Mouse (Mus musculus) intestine, embryonic 14.5 days (tissue): Measurements from ENCODE around the gene Zgpat. TPM values are rescaled to one million over a fixed set of nuclear protein-coding genes. Genes with fewer than 3 reads are reported as not detected.
A peak's percentile ranks its signal among the peaks of the same experiment; 100 is the strongest.

Experiments
- ATAC-seq: fragments of 200-750 bp; cut with Nextera tagmentation; replicated peaks from 2 replicates; pipeline ENCODE4 v1.8.0; 2017; ENCODE audit warnings: low read depth, moderate number of reproducible peaks, moderate TSS enrichment, moderate library complexity; ENCODE audit not compliant: low FRiP score, low TSS enrichment
- DNase-seq: peaks from one replicate; pipeline ENCODE4 v3.0.0-alpha.2; 2018; ENCODE audit warnings: low spot score
- H3K27ac ChIP-seq: fragments of 300-500 bp; sonication (generic); 2 replicates; pipeline ENCODE4 v1.5.1; 2014; ENCODE audit warnings: low read depth, mild to moderate bottlenecking, control low read depth
- H3K27me3 ChIP-seq: fragments of 300-500 bp; sonication (generic); replicated peaks from 2 replicates; pipeline ENCODE4 v1.6.1; 2014; ENCODE audit warnings: low read length, control low read depth; ENCODE audit not compliant: control insufficient read depth, insufficient read depth
- H3K36me3 ChIP-seq: fragments of 300-500 bp; sonication (generic); 2 replicates; pipeline ENCODE4 v1.6.1; 2014; ENCODE audit warnings: low read length, control low read depth; ENCODE audit not compliant: control insufficient read depth, insufficient read depth
- H3K4me1 ChIP-seq: fragments of 300-500 bp; sonication (generic); replicated peaks from 2 replicates; pipeline ENCODE4 v1.6.1; 2014; ENCODE audit warnings: low read length, control low read depth, mixed read lengths; ENCODE audit not compliant: control insufficient read depth, insufficient read depth
- H3K4me2 ChIP-seq: fragments of 300-500 bp; sonication (generic); 2 replicates; pipeline ENCODE4 v1.6.1; 2014; ENCODE audit warnings: low read length
- H3K4me3 ChIP-seq: fragments of 300-500 bp; sonication (generic); 2 replicates; pipeline ENCODE4 v1.5.1; 2014; ENCODE audit warnings: low read depth, low read length, control low read depth, mixed read lengths
- H3K9ac ChIP-seq: fragments of 300-500 bp; sonication (generic); 2 replicates; pipeline ENCODE4 v1.6.1; 2014; ENCODE audit warnings: mild to moderate bottlenecking, low read length
- H3K9me3 ChIP-seq: fragments of 300-500 bp; sonication (generic); 2 replicates; pipeline ENCODE4 v1.6.1; 2016; ENCODE audit warnings: low read length, control low read depth; ENCODE audit not compliant: control insufficient read depth
- WGBS: fragments of 180-500 bp; shearing (Covaris S2); extraction: QIAGEN DNeasy Blood & Tissue Kit; methylation state at CpG from one replicate; pipeline ENCODE4 v1.1.7; 2014; 5-methylcytosine and 5-hydroxymethylcytosine counted together
- polyA plus RNA-seq: library from polyadenylated mRNA; unstranded; fragments of >200 nt; fragmentation: Nextera tagmentation; extraction: Ambion mirVana; gene quantifications from 2 replicates; pipeline ENCODE4 v1.2.1, GENCODE M21; 2014

Gene Zgpat
- polyA plus RNA-seq, 1 experiment from 2014 or later: 34.4 TPM

DNA sequence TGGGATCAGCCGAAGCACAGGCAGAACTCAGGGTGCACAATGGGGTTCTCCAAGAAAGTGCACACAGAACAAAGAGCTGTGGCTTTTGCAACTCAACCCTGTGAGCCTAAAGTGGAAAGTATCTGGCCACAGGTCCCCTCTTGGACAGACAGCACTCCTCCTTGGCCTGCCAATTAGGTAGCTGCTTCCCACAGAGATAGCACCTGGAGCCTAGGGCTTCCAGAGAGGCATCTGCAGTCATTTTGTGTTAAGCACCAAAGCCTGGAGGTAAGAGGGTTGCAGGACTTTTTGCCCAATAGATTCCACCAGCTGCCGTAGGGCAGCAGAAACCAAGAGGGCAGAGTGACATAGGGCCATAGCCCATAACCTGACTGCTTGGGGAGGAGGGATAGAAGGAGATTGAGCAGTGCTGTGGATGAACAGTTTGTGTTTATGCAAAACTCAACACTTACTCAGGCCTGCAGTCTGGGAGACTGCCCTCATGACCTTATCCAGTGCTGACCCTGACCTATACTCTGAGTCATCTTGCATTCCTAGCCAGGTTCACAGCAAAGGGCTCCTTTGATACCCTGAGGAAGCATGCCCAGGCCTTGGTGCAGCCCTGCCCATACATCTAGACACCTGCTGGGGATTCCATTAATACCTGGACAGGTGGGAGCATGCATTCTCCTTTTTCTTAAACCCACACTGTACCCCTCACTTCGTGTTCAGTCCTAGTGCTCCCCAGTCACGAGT, 25.6 kb downstream of the Zgpat start:
- H3K36me3 ChIP-seq: peaks cover 45% of the 10 kb centered on the region
- H3K27me3 ChIP-seq: no peaks in the 10 kb centered on the region
- H3K9me3 ChIP-seq: no peaks in the 10 kb centered on the region
- DNase-seq (no peak), ATAC-seq (no peak)
- H3K27ac ChIP-seq: no peak overlapping the region
- H3K4me3 ChIP-seq: no peak overlapping the region
- no peaks in the 10 kb centered on the region for H3K4me1 ChIP-seq
- H3K4me2 ChIP-seq: no peak overlapping the region
- 70% methylated on average over 4 of the region's 4 CpGs for WGBS
- H3K9ac ChIP-seq: no peak overlapping the region

DNA sequence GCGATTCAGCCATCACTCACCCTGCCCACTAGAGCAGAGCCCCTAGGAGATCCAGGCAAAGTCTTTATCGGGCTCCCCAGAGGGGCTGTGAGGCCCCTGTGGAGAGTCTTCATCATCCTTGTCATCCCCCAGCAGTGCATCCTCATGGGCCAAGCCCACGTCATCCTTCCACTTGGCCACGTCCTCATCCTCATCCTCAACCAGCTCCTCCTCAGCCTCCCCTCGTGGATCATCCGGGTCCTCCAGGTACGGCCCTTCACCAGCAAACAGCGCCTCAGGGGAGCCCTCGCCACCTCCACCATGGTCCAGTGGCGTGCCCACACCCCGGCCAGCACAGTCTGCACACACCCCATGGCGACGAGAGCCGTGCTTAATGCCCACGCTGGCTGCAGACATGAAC, 26.3 kb downstream of the Zgpat start:
- Histone ChIP-seq H3K4me3 (no peak overlapping the region), H3K27ac (no peak overlapping the region), H3K36me3 (peaks cover 43% of the 10 kb centered on the region), H3K4me1 (no peaks in the 10 kb centered on the region), H3K27me3 (no peaks in the 10 kb centered on the region), H3K4me2 (no peak overlapping the region), H3K9ac (no peak overlapping the region), H3K9me3 (no peaks in the 10 kb centered on the region)
- WGBS: 90% methylated on average over 15 of the region's 15 CpGs
- ATAC-seq: no peak
- no peak for DNase-seq

DNA sequence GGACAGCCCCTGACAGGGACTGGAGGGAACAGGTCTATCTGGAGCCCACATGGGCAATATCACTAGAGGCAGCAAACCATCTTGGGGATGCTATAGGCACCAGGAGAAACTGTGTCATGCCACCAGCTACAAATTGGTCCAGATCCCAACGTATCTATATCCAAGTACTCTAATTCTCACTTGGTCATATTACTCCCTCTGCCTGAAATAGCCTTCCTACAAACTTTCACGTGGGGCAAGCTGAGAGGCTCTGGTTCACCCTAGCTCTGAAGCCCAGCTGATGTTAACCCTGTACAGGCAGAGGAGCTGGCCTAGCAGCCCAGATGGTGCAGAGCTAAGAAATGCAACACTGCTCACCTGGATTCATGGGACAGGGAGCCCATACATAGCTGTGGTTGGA, 26.8 kb downstream of the Zgpat start:
- Histone ChIP-seq H3K36me3 (peaks cover 39% of the 10 kb centered on the region), H3K27me3 (no peaks in the 10 kb centered on the region), H3K9ac (no peak overlapping the region), H3K9me3 (no peaks in the 10 kb centered on the region), H3K4me3 (no peak overlapping the region), H3K27ac (no peak overlapping the region), H3K4me1 (no peaks in the 10 kb centered on the region), H3K4me2 (no peak overlapping the region)
- ATAC-seq: no peak
- no peak for DNase-seq
- 67% methylated on average over 2 of the region's 2 CpGs for WGBS

DNA sequence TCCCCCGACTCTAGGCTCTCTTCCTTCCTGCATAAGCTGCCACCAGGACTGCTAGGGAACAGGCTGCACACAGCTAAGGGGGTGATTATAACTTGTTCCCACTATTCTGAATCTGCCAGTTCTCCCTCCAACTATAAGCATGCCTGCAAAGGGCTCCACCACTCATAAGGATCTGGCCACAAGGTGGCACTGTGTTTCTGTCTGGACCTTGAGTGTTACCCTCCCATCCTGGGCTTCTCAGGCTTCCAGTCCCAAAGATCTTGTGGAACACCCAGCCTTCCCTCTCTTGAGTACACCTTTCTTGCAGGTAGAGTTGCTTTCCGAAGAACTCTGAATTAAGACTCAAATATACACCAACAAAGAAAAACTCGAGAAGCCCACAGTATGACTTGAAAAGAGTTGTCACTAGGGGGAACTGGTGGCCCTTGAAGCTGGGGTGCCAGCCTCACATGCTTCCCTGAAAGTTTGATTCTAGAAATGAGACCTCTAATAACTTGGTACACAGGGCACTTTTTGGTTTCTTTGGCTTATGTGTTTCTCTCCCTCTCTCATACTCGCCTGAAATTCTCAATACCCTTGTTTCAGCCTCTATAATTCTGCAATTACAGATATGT, 28.0 kb downstream of the Zgpat start:
- WGBS: 39% methylated on average over 4 of the region's 4 CpGs
- Histone ChIP-seq H3K4me2 (no peak overlapping the region), H3K27ac (no peak overlapping the region), H3K9ac (no peak overlapping the region), H3K27me3 (no peaks in the 10 kb centered on the region), H3K9me3 (no peaks in the 10 kb centered on the region), H3K36me3 (peaks cover 30% of the 10 kb centered on the region), H3K4me3 (no peak overlapping the region), H3K4me1 (no peaks in the 10 kb centered on the region)
- ATAC-seq: peak; percentile 59; the same call in 1 of the 2 replicates
- peak; percentile 91 for DNase-seq

DNA sequence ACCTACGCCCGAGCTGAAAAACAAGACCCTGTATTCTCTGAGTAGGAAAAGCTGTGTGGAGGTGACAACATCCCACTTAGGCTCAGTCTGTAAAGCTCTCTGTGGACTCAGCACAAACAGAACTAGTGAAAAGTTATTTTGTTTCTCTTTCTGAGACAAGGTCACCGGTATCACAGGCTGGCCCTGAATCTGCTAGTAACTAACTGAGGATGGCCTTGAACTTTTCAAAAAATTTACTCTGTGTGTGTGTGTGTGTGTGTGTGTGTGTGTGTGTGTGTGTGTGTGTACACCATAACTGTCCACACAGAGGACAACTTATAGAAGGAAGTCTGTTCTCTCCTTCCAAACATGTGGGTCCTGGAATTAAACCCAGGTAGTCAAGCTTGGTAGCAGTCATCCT, 29.4 kb downstream of the Zgpat start:
- Histone ChIP-seq H3K4me1 (no peaks in the 10 kb centered on the region), H3K4me2 (no peak overlapping the region), H3K9ac (no peak overlapping the region), H3K27ac (no peak overlapping the region), H3K36me3 (peaks cover 30% of the 10 kb centered on the region), H3K27me3 (no peaks in the 10 kb centered on the region), H3K4me3 (no peak overlapping the region), H3K9me3 (no peaks in the 10 kb centered on the region)
- DNase-seq: no peak
- 93% methylated on average over 3 of the region's 3 CpGs for WGBS
- no peak for ATAC-seq

DNA sequence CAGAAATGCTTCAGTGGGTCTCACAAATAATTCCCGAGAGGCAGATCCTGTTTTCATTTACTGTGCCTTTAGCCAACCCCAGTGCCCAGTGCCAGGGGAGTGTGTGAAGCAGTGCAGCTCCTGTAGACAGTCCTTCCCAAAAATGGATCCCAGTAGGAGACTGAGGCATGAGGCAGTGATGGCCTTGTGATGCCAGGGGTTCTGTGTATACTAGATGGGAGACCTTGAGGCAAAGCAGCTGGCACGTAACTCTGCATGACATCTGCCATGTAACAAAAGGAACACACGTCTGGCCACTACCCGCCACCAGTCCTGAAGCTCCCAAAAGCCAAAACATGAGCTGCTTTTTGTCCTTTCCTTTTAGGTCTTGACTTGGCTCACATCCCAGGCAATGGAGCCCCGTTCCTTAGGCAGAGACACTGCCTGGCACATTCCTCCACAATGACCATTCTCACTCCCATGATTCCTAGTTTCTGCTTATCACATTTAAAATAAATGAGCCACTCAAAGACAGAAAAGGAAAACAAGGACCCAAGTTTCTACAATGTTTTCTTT, 32.6 kb downstream of the Zgpat start:
- WGBS: 79% methylated on average over 5 of the region's 5 CpGs

DNA sequence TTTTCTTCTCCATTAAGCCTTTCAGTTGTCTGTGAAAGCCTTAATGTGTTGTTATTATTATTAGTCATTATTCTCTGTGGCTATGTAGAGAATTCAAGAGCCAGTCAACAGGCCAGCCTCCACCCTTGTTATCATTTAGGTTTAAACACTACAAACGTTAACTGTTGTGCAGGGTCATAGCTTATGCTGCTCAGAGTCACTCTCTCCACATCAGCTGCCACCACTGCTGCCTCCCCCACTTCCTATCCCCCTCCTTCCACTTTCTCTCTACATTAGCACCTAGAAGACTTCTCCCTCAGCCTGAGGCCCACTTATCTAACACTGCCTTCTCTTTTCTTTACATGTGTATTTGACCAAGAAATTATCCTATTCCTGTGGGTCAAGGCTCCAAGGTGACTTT, 36.8 kb downstream of the Zgpat start:
- H3K4me2 ChIP-seq: no peak overlapping the region
- H3K27me3 ChIP-seq: no peaks in the 10 kb centered on the region
- H3K27ac ChIP-seq: no peak overlapping the region
- WGBS: 21% methylated on average over 1 of the region's 1 CpGs
- H3K36me3 ChIP-seq: no peaks in the 10 kb centered on the region
- H3K4me3 ChIP-seq: no peak overlapping the region
- H3K4me1 ChIP-seq: no peaks in the 10 kb centered on the region
- no peak overlapping the region for H3K9ac ChIP-seq
- H3K9me3 ChIP-seq: no peaks in the 10 kb centered on the region
- no peak for DNase-seq
- no peak for ATAC-seq

More for the DNA sequence above, 32.6 kb downstream of the Zgpat start:
- H3K27ac ChIP-seq: no peak overlapping the region
- no peak overlapping the region for H3K4me2 ChIP-seq
- H3K36me3 ChIP-seq: peaks cover 5% of the 10 kb centered on the region; the same call in 1 of the 2 replicates
- DNase-seq (no peak), ATAC-seq (no peak)
- no peaks in the 10 kb centered on the region for H3K4me1 ChIP-seq
- H3K27me3 ChIP-seq: no peaks in the 10 kb centered on the region
- H3K9me3 ChIP-seq: no peaks in the 10 kb centered on the region
- no peak overlapping the region for H3K4me3 ChIP-seq
- H3K9ac ChIP-seq: no peak overlapping the region

DNA sequence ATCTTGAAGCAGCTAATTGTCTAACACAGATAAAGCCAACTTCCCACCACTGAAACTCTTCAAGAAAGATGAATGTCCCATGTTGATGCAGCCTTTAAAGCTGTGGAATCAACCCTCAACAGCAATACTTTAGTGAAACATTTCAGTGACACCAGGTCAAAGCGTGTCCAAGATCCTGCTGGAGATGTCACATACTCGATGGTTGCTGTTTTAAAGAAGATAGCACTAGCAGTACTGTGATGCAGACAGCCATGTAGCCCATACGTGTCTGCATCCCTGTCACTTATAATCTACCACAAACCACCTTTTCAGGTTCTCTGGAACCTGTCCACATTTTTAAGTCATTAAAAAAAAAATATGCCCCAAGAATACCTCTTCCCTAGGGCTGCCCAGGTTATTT, 39.0 kb downstream of the Zgpat start:
- Histone ChIP-seq H3K36me3 (no peaks in the 10 kb centered on the region), H3K27me3 (no peaks in the 10 kb centered on the region), H3K4me2 (no peak overlapping the region), H3K4me1 (no peaks in the 10 kb centered on the region), H3K9ac (no peak overlapping the region), H3K27ac (no peak overlapping the region), H3K9me3 (no peaks in the 10 kb centered on the region), H3K4me3 (no peak overlapping the region)
- no peak for DNase-seq
- WGBS: 88% methylated on average over 3 of the region's 3 CpGs
- no peak for ATAC-seq

DNA sequence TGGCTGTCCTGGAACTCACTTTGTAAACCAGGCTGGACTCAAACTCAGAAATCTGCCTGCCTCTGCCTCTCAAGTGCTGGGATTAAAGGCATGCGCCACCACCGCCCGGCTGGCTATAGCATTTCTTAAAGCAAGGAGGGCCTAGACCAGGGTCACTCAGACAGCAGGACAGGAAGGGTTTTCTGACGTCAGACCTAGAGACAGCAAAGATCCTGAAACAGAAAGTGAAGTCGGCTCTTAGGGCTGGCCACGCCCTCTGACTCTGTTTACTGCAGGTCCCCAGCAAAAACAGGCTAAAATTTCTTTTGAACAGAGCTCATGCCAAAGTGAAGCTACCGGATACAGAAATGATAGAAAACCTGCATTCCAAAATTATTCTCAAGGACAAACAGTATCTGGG, 44.9 kb downstream of the Zgpat start:
- ATAC-seq (no peak), DNase-seq (no peak)
- no peaks in the 10 kb centered on the region for H3K27me3 ChIP-seq
- no peak overlapping the region for H3K9ac ChIP-seq
- H3K9me3 ChIP-seq: no peaks in the 10 kb centered on the region
- H3K4me2 ChIP-seq: no peak overlapping the region
- H3K27ac ChIP-seq: no peak overlapping the region
- H3K4me1 ChIP-seq: no peaks in the 10 kb centered on the region
- H3K4me3 ChIP-seq: no peak overlapping the region
- no peaks in the 10 kb centered on the region for H3K36me3 ChIP-seq
- 83% methylated on average over 7 of the region's 7 CpGs for WGBS
